Mouse (Mus musculus) liver, postnatal 0 days (tissue): ENCODE measurements around the gene Cd82.

Source experiments
- CTCF ChIP-seq: sonication (generic); IDR thresholded peaks from 2 replicates; pipeline ENCODE4 v1.5.1; 2016; ENCODE audit warnings: antibody characterized with exemption, low read depth
- EP300 ChIP-seq: IDR thresholded peaks from 2 replicates; pipeline ENCODE4 v1.6.1; 2016; ENCODE audit warnings: antibody characterized with exemption, low read depth, mild to moderate bottlenecking

DNA sequence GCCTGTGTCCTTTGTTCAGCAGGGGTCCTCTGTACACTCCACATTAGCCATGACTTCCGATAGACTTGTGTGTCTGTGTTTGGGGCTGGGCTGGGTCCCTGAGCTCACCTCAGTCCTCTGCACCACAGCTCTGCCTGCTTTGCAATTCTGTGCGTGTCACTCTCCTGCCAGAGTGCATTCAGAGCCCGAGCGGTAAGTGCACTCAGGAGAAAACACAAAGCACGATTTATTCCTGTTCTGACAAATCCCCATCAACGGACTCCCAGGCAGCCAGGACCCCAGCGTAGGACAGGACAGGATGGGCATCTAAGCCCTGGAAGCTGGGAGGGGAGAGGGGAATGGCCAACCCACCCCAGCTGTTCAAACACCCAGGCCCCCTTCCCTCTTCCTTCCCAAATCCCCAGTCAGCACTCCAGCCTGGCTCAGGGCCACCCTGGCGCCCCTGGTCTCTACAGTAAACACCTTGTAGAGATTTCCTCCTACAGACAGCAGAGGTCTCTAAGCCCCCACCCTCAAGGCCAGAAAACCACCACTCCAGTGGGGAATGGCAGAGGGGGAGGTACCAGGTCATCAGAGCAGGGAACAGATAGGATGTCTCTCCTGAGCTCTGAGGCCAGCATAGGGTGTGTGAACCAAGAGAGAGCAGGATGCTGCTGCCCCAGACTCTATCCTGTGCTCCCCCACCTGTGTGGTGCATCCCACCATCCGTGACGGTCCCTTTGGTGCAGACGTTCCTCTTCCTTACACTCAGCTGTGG, 72.6 kb downstream of the Cd82 start:
- TF ChIP-seq CTCF (no peak), EP300 (no peak)
